Mouse (Mus musculus): ENCODE data around the gene Olfr281. TPM values are rescaled to one million over a fixed set of nuclear protein-coding genes. Genes with fewer than 3 reads are reported as not detected.
"Not testable (repeated sequence)": the region's sequence is repeated elsewhere in the genome, so short reads cannot be mapped to it uniquely, and the experiment has no call there.

The Olfr281 gene
- polyA plus RNA-seq, 1 experiment: not detected

DNA sequence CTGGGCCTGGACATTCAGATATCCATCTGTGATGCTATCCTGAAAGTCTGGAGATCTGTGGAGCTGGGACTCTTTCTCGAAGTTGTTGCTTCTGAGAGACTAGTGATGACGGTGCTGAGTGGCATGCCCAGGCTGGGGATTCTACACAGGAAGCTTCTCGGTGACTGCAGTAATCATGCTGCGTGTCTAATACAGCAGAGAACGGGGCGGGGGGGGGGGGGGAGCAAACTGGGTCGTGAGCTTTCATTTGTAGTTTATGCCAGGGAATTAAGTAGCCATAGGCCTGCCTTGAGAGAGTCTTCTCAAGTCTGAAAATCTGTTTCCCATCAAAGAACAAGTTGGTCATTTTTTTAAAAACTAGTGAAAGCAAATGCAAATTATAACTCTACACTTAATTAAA is 34.3 kb upstream of the Olfr281 start:
- Histone ChIP-seq H3K36me3 (ENCODE audit: control insufficient read depth, insufficient read depth, low read length) (no peaks in the 10 kb centered on the region), H3K4me3 (ENCODE audit: extremely low read depth, insufficient read depth, insufficient read length) (no peak overlapping the region), H3K4me1 (ENCODE audit: control insufficient read depth, insufficient read depth, insufficient read length) (no peaks in the 10 kb centered on the region), H3K27ac (ENCODE audit: insufficient read depth, low read length) (no peak overlapping the region), H3K27me3 (ENCODE audit: control insufficient read depth, insufficient read depth, low read length) (no peaks in the 10 kb centered on the region)
- DNase-seq (ENCODE audit: low read depth in 1 of 2, low spot score in 2 of 2): no peak
- 72% methylated on average over 7 of the region's 7 CpGs for WGBS
- TF ChIP-seq CTCF (IDR thresholded peaks at IDR 0.05; ENCODE audit: extremely low read depth, insufficient read depth, insufficient read length, insufficient replicate concordance) (no peak), POLR2A (IDR thresholded peaks at IDR 0.05; ENCODE audit: low read depth, low read length) (no peak)

DNA sequence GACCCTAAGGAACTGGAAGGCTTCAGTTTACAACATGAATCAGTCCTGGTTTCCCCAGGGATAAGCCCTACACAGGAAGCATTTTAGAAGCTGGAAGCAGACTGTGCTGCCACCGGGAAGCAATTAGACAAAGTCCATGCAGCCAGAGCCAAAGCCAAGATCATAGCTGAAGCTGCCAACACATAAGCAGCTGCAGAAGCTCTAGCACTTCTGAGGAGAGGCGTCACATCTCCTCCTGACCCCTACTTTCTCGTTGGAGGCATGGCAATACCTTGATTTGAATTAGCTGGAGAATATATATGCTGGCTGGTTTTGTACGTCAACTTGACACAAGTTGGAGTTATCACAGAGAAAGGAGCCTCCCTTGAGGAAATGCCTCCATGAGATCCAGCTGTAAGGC is 31.5 kb upstream of the Olfr281 start:
- no peaks in the 10 kb centered on the region for H3K36me3 ChIP-seq (ENCODE audit: control insufficient read depth, insufficient read depth, low read length)
- DNase-seq (ENCODE audit: low read depth in 1 of 2, low spot score in 2 of 2): no peak
- WGBS: 72% methylated on average over 4 of the region's 4 CpGs
- H3K4me3 ChIP-seq (ENCODE audit: extremely low read depth, insufficient read depth, insufficient read length): no peak overlapping the region
- no peaks in the 10 kb centered on the region for H3K27me3 ChIP-seq (ENCODE audit: control insufficient read depth, insufficient read depth, low read length)
- TF ChIP-seq CTCF (IDR thresholded peaks at IDR 0.05; ENCODE audit: extremely low read depth, insufficient read depth, insufficient read length, insufficient replicate concordance) (no peak), POLR2A (IDR thresholded peaks at IDR 0.05; ENCODE audit: low read depth, low read length) (no peak)
- H3K4me1 ChIP-seq (ENCODE audit: control insufficient read depth, insufficient read depth, insufficient read length): no peaks in the 10 kb centered on the region
- H3K27ac ChIP-seq (ENCODE audit: insufficient read depth, low read length): no peak overlapping the region

DNA sequence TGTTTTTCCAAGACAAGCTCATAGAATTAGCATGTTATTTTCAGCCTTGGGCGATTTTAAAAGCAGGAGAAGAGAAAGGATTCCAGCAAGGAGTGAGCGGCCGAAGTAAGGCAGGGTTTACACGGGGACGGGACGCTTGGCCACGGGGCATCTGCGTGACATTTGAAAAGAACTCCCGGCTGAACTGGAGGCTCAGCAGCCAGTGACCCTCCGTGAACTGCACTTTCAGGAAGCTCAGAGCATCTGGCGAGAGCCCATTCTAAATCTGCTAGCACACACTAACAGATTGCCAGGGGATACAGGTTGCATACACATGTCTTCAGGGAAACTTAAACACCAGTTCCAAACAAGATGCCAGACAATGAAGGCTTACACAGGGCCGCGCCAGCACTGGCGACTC is 28.1 kb upstream of the Olfr281 start:
- H3K27ac ChIP-seq (ENCODE audit: insufficient read depth, low read length): no peak overlapping the region
- H3K4me1 ChIP-seq (ENCODE audit: control insufficient read depth, insufficient read depth, insufficient read length): no peaks in the 10 kb centered on the region
- no peaks in the 10 kb centered on the region for H3K36me3 ChIP-seq (ENCODE audit: control insufficient read depth, insufficient read depth, low read length)
- 68% methylated on average over 14 of the region's 14 CpGs for WGBS
- DNase-seq (ENCODE audit: low read depth in 1 of 2, low spot score in 2 of 2): no peak
- H3K27me3 ChIP-seq (ENCODE audit: control insufficient read depth, insufficient read depth, low read length): no peaks in the 10 kb centered on the region
- H3K4me3 ChIP-seq (ENCODE audit: extremely low read depth, insufficient read depth, insufficient read length): no peak overlapping the region
- TF ChIP-seq CTCF (IDR thresholded peaks at IDR 0.05; ENCODE audit: extremely low read depth, insufficient read depth, insufficient read length, insufficient replicate concordance): no peak
- no peak for TF ChIP-seq POLR2A (IDR thresholded peaks at IDR 0.05; ENCODE audit: low read depth, low read length)

DNA sequence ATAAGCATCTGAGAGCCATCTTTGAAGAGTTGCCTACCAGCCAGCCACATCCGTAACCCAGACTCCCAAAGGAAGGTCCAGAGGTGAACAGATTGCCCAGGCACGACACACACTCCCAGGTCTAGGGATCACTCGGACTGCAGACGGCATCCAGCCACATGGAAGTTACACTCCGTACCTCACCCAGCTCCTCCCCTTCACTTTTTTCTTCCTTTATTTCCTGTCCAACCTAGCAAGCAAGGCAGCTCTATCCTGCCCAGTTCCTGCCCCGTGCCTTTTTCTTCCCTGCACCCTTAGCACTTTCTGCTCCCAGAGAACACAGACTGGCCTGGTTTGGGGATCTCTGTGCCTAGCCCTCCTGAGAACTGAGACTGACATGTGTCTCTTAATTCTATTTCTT is 27.6 kb upstream of the Olfr281 start:
- no peaks in the 10 kb centered on the region for H3K4me1 ChIP-seq (ENCODE audit: control insufficient read depth, insufficient read depth, insufficient read length)
- no peak for DNase-seq (ENCODE audit: low read depth in 1 of 2, low spot score in 2 of 2)
- no peaks in the 10 kb centered on the region for H3K36me3 ChIP-seq (ENCODE audit: control insufficient read depth, insufficient read depth, low read length)
- no peak for TF ChIP-seq CTCF (IDR thresholded peaks at IDR 0.05; ENCODE audit: extremely low read depth, insufficient read depth, insufficient read length, insufficient replicate concordance)
- H3K27ac ChIP-seq (ENCODE audit: insufficient read depth, low read length): no peak overlapping the region
- no peak overlapping the region for H3K4me3 ChIP-seq (ENCODE audit: extremely low read depth, insufficient read depth, insufficient read length)
- WGBS: 46% methylated on average over 6 of the region's 6 CpGs
- H3K27me3 ChIP-seq (ENCODE audit: control insufficient read depth, insufficient read depth, low read length): no peaks in the 10 kb centered on the region

DNA sequence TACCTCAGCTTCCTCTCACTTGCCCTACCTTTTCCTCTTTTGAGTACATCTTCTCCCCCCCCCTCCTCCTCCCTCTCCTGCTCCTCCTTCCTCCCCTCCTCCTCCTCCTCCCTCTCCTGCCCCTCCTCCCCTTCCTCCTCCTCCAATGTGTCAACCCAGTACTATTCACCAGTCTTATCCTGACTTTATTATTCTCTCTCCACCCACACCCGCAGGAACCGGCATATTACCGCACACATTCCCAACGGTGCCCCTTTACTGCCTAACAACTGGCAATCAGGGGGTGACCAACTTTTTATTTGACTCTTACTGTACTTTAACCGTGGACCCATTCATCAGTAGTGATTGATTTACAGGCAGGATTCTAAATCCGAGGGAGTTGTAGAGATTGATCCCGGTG is 27.2 kb upstream of the Olfr281 start:
- no peak for TF ChIP-seq CTCF (IDR thresholded peaks at IDR 0.05; ENCODE audit: extremely low read depth, insufficient read depth, insufficient read length, insufficient replicate concordance)
- TF ChIP-seq POLR2A (IDR thresholded peaks at IDR 0.05; ENCODE audit: low read depth, low read length): no peak
- no peak overlapping the region for H3K4me3 ChIP-seq (ENCODE audit: extremely low read depth, insufficient read depth, insufficient read length)
- 84% methylated on average over 7 of the region's 7 CpGs for WGBS
- no peak for DNase-seq (ENCODE audit: low read depth in 1 of 2, low spot score in 2 of 2)
- no peaks in the 10 kb centered on the region for H3K27me3 ChIP-seq (ENCODE audit: control insufficient read depth, insufficient read depth, low read length)
- H3K36me3 ChIP-seq (ENCODE audit: control insufficient read depth, insufficient read depth, low read length): no peaks in the 10 kb centered on the region
- no peak overlapping the region for H3K27ac ChIP-seq (ENCODE audit: insufficient read depth, low read length)
- H3K4me1 ChIP-seq (ENCODE audit: control insufficient read depth, insufficient read depth, insufficient read length): no peaks in the 10 kb centered on the region

DNA sequence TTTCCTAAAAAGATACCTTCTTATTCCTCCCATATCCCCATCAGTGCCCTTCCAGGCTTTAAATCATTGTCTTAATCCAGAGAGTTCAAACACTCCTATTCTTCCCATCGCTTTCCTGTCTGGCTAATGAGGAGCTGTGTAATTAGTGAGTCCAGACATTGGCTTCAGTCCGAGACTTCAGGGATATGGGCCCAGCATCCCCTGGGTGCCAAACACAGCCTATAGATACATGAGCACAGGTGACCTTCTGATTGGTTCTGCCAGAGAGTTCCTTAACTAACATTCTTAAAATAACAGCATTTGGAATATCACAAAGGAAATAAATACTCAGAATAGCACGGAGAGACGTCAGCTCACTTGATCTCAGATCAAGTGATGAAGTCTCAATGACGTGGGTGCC is 21.5 kb upstream of the Olfr281 start, which contains the start of gene Olfr282:
TSS of gene Olfr282 (plus strand) at position 301 of the 400 bp plus-strand sequence.
- H3K4me1 ChIP-seq (ENCODE audit: control insufficient read depth, insufficient read depth, insufficient read length); H3K36me3 ChIP-seq (ENCODE audit: control insufficient read depth, insufficient read depth, low read length); H3K4me3 ChIP-seq (ENCODE audit: extremely low read depth, insufficient read depth, insufficient read length); H3K27me3 ChIP-seq (ENCODE audit: control insufficient read depth, insufficient read depth, low read length); H3K27ac ChIP-seq (ENCODE audit: insufficient read depth, low read length); DNase-seq (ENCODE audit: low read depth in 1 of 2, low spot score in 2 of 2): not testable (repeated sequence)
- 85% methylated on average over 5 of the region's 5 CpGs for WGBS

DNA sequence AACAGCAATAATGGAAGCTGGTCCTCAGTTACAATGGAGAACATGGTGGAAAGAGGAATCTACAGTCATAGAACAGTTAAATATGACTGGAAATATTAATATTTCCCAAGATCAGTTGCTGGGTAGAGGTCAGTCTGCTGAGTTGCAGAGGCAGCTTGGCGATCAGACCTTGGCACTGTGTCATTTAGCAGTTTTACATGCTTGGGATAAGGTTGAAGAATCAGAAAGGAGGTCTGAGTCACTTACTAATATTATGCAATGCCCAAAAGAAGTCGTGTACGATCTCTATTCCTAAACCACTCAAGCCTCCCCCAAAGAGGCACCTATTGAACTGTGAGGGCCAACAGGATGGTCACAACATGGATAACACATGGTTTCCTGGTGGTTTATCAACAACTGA is 7.8 kb upstream of the Olfr281 start:
- Histone ChIP-seq H3K27ac (ENCODE audit: insufficient read depth, low read length) (no peak overlapping the region), H3K27me3 (ENCODE audit: control insufficient read depth, insufficient read depth, low read length) (no peaks in the 10 kb centered on the region), H3K4me1 (ENCODE audit: control insufficient read depth, insufficient read depth, insufficient read length) (no peaks in the 10 kb centered on the region), H3K36me3 (ENCODE audit: control insufficient read depth, insufficient read depth, low read length) (no peaks in the 10 kb centered on the region), H3K4me3 (ENCODE audit: extremely low read depth, insufficient read depth, insufficient read length) (no peak overlapping the region)
- no peak for TF ChIP-seq CTCF (IDR thresholded peaks at IDR 0.05; ENCODE audit: extremely low read depth, insufficient read depth, insufficient read length, insufficient replicate concordance)
- TF ChIP-seq POLR2A (IDR thresholded peaks at IDR 0.05; ENCODE audit: low read depth, low read length): no peak
- whole genome bisulfite sequencing: 83% methylated on average over 3 of the region's 3 CpGs
- no peak for DNase-seq (ENCODE audit: low read depth in 1 of 2, low spot score in 2 of 2)
